Mouse (Mus musculus) kidney, embryonic 14.5 days (tissue): ENCODE data around the gene Ttyh3. TPM values are rescaled to one million over a fixed set of nuclear protein-coding genes. Genes with fewer than 3 reads are reported as not detected.

Experiments
- ATAC-seq: fragments of 200-750 bp; cut with Nextera tagmentation; 2 replicates; pipeline ENCODE4 v1.8.0; 2017; ENCODE audit warnings: moderate number of reproducible peaks, mild to moderate bottlenecking, moderate TSS enrichment, moderate library complexity; ENCODE audit not compliant: low FRiP score, low TSS enrichment
- H3K27ac ChIP-seq: fragments of 300-500 bp; sonication (generic); 2 replicates; pipeline ENCODE4 v1.5.1; 2014; ENCODE audit warnings: low read depth, mild to moderate bottlenecking, low read length, moderate library complexity, mixed read lengths
- H3K27me3 ChIP-seq: fragments of 300-500 bp; sonication (generic); 2 replicates; pipeline ENCODE4 v1.6.1; 2014; ENCODE audit warnings: mild to moderate bottlenecking, low read length; ENCODE audit not compliant: control insufficient read depth, insufficient read depth
- H3K36me3 ChIP-seq: fragments of 300-500 bp; sonication (generic); 2 replicates; pipeline ENCODE4 v1.6.1; 2014; ENCODE audit warnings: low read length, mixed read lengths; ENCODE audit not compliant: control insufficient read depth, insufficient read depth
- H3K4me1 ChIP-seq: fragments of 300-500 bp; sonication (generic); 2 replicates; pipeline ENCODE4 v1.6.1; 2014; ENCODE audit warnings: low read length, mixed read lengths; ENCODE audit not compliant: control insufficient read depth, insufficient read depth
- H3K4me2 ChIP-seq: fragments of 300-500 bp; sonication (generic); replicated peaks from 2 replicates; pipeline ENCODE4 v1.6.1; 2014; ENCODE audit warnings: low read depth, mild to moderate bottlenecking, low read length
- H3K4me3 ChIP-seq: fragments of 300-500 bp; sonication (generic); 2 replicates; pipeline ENCODE4 v1.5.1; 2014; ENCODE audit warnings: mild to moderate bottlenecking, low read length
- H3K9ac ChIP-seq: fragments of 300-500 bp; sonication (generic); 2 replicates; pipeline ENCODE4 v1.6.1; 2014; ENCODE audit warnings: low read depth, mild to moderate bottlenecking, low read length, moderate library complexity
- H3K9me3 ChIP-seq: fragments of 300-500 bp; sonication (generic); 2 replicates; pipeline ENCODE4 v1.6.1; 2016; ENCODE audit warnings: low read length; ENCODE audit not compliant: control insufficient read depth
- WGBS: fragments of 180-500 bp; shearing (Covaris S2); extraction: QIAGEN DNeasy Blood & Tissue Kit; methylation state at CpG from one replicate; pipeline ENCODE4 v1.1.7; 2014; 5-methylcytosine and 5-hydroxymethylcytosine counted together
- polyA plus RNA-seq: library from polyadenylated mRNA; unstranded; fragments of >200 nt; fragmentation: Nextera tagmentation; extraction: Ambion mirVana; gene quantifications from 2 replicates; pipeline ENCODE4 v1.2.1, GENCODE M21; 2014

Gene Ttyh3
- polyA plus RNA-seq, 1 experiment from 2014 or later, result 48.5 TPM

GRCm38 (mm10) chr5:140627580-140627979, 21.3 kb downstream of the Ttyh3 start:
- Histone ChIP-seq H3K4me3 (no peak overlapping the region), H3K4me2 (no peak overlapping the region), H3K36me3 (peaks cover 95% of the 10 kb centered on the region), H3K9ac (no peak overlapping the region), H3K9me3 (no peaks in the 10 kb centered on the region; the same call in 1 of the 2 replicates), H3K4me1 (no peaks in the 10 kb centered on the region), H3K27ac (no peak overlapping the region), H3K27me3 (no peaks in the 10 kb centered on the region)
- ATAC-seq, result no peak
- 96% methylated on average over 5 of the region's 5 CpGs for WGBS

- no peak for ATAC-seq
- Histone ChIP-seq H3K27me3 (no peaks in the 10 kb centered on the region), H3K27ac (no peak overlapping the region), H3K4me1 (no peaks in the 10 kb centered on the region), H3K4me2 (no peak overlapping the region), H3K4me3 (no peak overlapping the region), H3K9ac (no peak overlapping the region), H3K9me3 (no peaks in the 10 kb centered on the region; the same call in 1 of the 2 replicates), H3K36me3 (peaks cover 76% of the 10 kb centered on the region)
- 93% methylated on average over 13 of the region's 13 CpGs for WGBS
These were observed 23.9 kb downstream of the Ttyh3 start for GRCm38 (mm10) chr5:140624961-140625360.

GRCm38 (mm10) chr5:140624238-140624637, 24.6 kb downstream of the Ttyh3 start:
- peaks cover 69% of the 10 kb centered on the region for H3K36me3 ChIP-seq
- no peak overlapping the region for H3K4me3 ChIP-seq
- H3K9ac ChIP-seq, result no peak overlapping the region
- WGBS, result 98% methylated on average over 5 of the region's 5 CpGs
- no peaks in the 10 kb centered on the region; the same call in 1 of the 2 replicates for H3K9me3 ChIP-seq
- H3K4me2 ChIP-seq, result no peak overlapping the region
- H3K27ac ChIP-seq, result no peak overlapping the region
- no peak for ATAC-seq
- H3K27me3 ChIP-seq, result no peaks in the 10 kb centered on the region
- H3K4me1 ChIP-seq, result no peaks in the 10 kb centered on the region

GRCm38 (mm10) chr5:140623791-140624190, 25.0 kb downstream of the Ttyh3 start:
- H3K36me3 ChIP-seq, result peaks cover 64% of the 10 kb centered on the region
- WGBS, result 68% methylated on average over 4 of the region's 4 CpGs

DNA sequence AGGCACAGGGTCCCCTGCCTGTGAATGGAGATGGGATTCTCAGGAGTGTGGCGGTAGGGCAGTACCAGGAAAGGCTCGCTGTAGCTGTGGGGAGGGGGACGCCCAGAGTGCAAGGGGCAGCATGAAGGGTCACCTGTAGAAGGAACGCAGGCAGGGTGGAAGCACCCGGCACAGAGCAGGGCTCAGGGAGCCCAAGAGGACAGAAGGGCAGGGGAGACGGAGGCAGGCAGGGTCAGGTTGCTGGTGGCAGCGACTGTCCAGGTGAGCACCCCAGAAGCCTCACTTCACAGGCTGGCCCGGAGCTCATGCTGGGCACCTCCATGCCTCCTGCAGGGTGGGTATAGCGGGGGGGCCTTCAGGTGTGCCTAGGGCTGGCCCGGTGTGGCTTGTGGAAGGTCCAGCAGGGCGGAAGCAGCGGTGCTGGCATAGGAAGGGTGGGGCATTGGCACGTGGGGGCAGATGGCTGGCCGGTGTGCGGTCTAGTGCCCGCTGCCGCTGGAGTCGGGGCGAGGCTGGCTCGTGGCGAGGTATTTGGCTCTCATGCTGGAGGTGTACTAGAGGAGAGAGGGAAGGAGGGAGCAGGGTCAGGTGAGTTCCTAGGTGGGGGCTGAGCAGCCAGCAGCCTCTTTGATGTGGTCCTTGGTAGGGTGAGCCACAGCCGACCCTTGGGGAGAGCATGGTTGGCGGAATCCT, 25.7 kb downstream of the Ttyh3 start:
- peaks cover 57% of the 10 kb centered on the region for H3K36me3 ChIP-seq
- 94% methylated on average over 23 of the region's 23 CpGs for WGBS
- no peak overlapping the region for H3K4me2 ChIP-seq

More at GRCm38 (mm10) chr5:140623791-140624190, 25.0 kb downstream of the Ttyh3 start:
- H3K4me2 ChIP-seq, result no peak overlapping the region
- H3K4me1 ChIP-seq, result no peaks in the 10 kb centered on the region
- no peak overlapping the region for H3K9ac ChIP-seq
- ATAC-seq, result no peak
- no peaks in the 10 kb centered on the region for H3K27me3 ChIP-seq
- no peak overlapping the region for H3K27ac ChIP-seq
- no peaks in the 10 kb centered on the region; the same call in 1 of the 2 replicates for H3K9me3 ChIP-seq
- no peak overlapping the region for H3K4me3 ChIP-seq

DNA sequence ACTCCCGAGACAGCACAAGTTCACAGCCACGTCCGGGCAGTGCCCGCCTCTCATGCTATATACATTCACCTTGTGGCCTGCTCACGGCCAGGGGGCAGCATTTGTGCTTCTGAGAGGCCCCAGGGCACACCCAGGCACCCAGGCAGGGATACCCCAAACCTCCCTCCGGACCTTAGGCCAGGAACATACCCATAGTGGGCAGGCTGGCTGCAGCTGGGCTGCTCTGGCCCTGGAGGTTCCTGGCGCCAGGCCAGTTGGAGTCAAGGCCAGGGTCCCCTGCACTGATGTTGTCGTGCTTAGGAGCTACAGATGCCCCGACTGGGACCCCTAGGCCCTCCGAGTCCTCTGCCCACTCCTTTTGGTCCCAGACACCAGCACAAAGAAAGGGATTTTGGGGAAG, 27.3 kb downstream of the Ttyh3 start:
- Histone ChIP-seq H3K9ac (no peak overlapping the region), H3K36me3 (peaks cover 41% of the 10 kb centered on the region), H3K4me2 (no peak overlapping the region), H3K27me3 (no peaks in the 10 kb centered on the region), H3K4me3 (no peak overlapping the region), H3K9me3 (no peaks in the 10 kb centered on the region), H3K4me1 (no peaks in the 10 kb centered on the region), H3K27ac (no peak overlapping the region)
- 73% methylated on average over 10 of the region's 10 CpGs for WGBS
- ATAC-seq, result no peak

More for the DNA sequence above, 25.7 kb downstream of the Ttyh3 start:
- no peaks in the 10 kb centered on the region; the same call in 1 of the 2 replicates for H3K9me3 ChIP-seq
- H3K27me3 ChIP-seq, result no peaks in the 10 kb centered on the region
- H3K4me3 ChIP-seq, result no peak overlapping the region
- H3K27ac ChIP-seq, result no peak overlapping the region
- ATAC-seq, result no peak
- H3K4me1 ChIP-seq, result no peaks in the 10 kb centered on the region
- H3K9ac ChIP-seq, result no peak overlapping the region

DNA sequence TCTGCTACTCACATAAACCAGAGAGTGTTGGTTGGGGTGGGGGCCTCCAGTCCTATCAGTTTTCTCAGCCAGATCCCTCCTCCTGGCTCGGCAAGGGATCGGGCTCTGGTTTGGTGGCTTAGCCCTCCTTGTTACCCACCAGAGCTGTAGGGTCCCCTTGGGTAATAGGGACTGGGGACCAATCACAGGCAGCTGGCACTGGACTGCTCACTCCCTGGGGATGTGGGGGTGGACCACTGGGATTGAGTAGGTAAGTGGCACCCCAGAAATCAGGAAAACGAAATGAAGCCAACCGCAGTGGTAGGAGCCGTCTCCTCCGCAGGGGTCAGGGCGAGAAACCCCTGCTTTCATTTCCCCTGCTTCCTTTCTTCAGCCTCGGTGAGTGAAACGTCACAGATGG, 27.7 kb downstream of the Ttyh3 start:
- no peaks in the 10 kb centered on the region for H3K9me3 ChIP-seq
- no peak overlapping the region for H3K4me2 ChIP-seq
- no peak for ATAC-seq
- H3K27me3 ChIP-seq, result no peaks in the 10 kb centered on the region
- 70% methylated on average over 9 of the region's 9 CpGs for WGBS
- no peak overlapping the region for H3K9ac ChIP-seq
- H3K4me3 ChIP-seq, result no peak overlapping the region
- H3K36me3 ChIP-seq, result peaks cover 37% of the 10 kb centered on the region
- H3K4me1 ChIP-seq, result no peaks in the 10 kb centered on the region
- H3K27ac ChIP-seq, result no peak overlapping the region

DNA sequence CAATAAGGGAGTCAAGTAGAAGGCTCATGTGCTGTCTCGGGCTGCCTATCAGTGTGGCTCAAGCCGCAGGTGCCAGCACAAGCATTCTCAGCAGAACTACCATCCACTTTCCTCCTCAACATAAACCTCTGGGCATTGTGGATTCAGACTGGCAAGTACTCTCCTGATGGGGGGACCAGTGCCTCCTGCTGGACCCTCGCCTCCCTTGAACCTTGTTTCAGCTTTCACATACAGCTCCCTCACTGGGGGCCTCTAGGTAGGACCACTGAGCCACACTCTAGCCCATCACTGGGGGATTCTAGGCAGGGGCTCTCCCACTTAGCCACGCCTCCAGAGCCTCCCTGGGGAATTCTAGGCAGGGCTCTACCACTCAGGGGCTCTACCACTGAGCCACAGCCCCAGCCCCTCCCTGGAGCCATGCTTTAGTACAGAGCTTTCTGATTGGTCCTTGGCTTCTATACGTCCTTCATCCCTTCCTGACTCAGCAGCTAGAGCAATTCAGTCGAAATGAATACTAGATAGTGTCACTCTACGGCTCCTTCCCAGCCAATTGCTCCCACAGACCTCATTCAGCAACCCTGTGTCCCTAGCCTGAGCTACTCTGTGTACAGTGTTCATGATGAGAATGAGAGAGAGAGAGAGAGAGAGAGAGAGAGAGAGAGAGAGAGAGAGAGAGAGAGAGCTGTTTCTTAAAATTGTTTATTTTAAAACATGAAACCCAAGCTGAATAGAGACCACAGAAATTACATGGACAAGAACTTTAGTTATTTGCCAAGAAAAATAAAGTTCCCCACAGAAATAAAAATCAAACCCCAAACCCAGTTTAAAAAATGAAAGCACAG, 28.7 kb downstream of the Ttyh3 start:
- H3K4me1 ChIP-seq, result no peaks in the 10 kb centered on the region
- no peak overlapping the region for H3K4me3 ChIP-seq
- H3K27me3 ChIP-seq, result no peaks in the 10 kb centered on the region
- H3K4me2 ChIP-seq, result no peak overlapping the region
- H3K27ac ChIP-seq, result no peak overlapping the region
- peaks cover 31% of the 10 kb centered on the region for H3K36me3 ChIP-seq
- 0 out of 2 replicates have a peak, but pooled peaks have one; percentile 2 for ATAC-seq
- H3K9me3 ChIP-seq, result no peaks in the 10 kb centered on the region
- no peak overlapping the region for H3K9ac ChIP-seq
- 55% methylated on average over 7 of the region's 7 CpGs for WGBS
